Mouse (Mus musculus): ENCODE results near the gene Avpr2.

Avpr2 gene

DNA sequence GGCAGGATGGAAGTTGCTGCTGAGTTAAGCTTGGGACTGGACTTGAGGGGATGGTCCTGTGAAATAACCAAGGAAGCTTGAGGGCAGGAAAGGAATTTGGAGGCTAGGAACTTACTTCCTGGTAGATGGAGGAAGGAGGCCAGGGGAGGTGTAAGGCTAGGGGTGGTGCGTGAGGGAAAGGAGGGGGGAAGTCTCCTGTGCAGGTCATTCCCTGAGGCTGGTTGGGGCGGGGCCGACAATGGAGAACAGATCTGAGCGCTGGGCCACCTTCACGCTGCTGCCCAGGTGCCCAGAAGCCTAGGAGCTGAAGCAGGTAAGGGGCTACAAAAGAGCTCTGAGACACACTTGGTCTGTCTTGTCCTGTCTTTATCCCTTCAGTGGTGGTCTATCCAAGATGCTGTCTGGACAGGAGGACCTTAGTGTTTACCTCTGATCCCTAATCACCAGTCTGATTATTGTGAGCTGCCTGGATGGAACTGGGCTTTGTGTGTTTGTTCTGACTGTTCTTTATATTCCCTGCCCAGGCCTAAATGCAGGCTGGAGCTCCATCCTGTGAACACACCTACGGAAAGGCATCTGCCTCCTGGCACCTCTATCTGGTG, at the start of gene Avpr2:
Gene Avpr2 (plus strand): TSS at position 552 of the 602 bp plus-strand sequence.
- no peak for DNase-seq

GRCm38 (mm10) chrX:73854326-73855086, 37.4 kb upstream of the Avpr2 start:
- DNase-seq = peak; percentile 78

DNA sequence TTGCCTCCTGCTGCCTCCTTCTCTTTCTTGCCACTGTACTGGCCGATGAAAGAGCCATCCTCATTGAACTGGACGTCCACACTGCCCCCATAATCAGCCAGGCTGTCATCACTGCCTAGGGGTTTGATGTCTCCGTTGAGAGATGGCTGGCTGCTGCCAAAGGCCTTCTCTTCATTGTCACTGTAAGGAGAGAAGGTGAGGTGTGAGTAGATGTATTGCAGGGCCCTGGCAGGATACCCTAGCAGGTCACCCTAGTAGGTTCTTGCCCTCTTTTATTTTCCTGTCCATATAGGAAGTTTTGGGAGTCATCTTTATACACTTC, 36.9 kb upstream of the Avpr2 start:
- DNase-seq = no peak

DNA sequence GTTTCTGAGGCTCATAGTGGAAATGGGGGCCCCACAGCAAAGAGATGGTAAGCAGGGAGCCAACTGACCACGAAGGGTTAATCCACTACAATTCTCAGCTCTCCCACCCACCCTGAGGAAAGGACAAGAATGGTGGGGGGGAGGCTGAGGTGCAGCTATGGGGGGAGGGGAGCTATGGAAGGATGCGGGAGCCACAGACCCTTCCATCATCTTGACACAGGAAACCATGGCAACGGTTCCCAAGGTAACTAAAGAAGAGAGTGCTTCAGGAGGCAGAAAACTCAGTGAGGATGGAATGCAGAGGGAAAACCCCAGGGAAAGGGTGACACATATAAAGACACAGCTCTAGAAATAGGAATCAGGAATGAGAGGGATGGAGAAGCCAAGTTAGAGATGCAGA, 27.2 kb upstream of the Avpr2 start:
- DNase-seq = no peak

GRCm38 (mm10) chrX:73867256-73867655, 24.6 kb upstream of the Avpr2 start:
- no peak for DNase-seq

GRCm38 (mm10) chrX:73867852-73868251, 24.1 kb upstream of the Avpr2 start:
- no peak for DNase-seq

GRCm38 (mm10) chrX:73869334-73869733, 22.6 kb upstream of the Avpr2 start:
- no peak for DNase-seq

DNA sequence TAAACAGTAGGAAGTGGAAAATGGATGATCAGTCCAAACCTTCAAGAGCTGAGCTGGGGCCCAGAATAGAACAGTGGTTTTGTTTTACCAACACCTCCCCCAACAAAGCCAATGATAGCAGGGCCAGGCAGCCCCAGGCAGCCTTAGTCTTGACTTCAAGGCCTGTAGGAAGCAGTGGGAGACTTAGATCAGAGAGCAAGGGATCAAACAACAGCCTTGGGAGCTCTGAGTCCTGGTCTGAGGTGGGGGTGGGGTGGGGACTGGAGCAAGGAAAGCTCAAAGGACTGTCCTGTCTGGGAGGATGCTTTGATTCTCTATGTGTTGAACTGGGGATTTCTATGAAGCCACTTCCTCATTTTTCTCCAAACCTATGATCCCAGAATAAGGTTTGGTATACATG, 20.4 kb upstream of the Avpr2 start:
- no peak for DNase-seq

DNA sequence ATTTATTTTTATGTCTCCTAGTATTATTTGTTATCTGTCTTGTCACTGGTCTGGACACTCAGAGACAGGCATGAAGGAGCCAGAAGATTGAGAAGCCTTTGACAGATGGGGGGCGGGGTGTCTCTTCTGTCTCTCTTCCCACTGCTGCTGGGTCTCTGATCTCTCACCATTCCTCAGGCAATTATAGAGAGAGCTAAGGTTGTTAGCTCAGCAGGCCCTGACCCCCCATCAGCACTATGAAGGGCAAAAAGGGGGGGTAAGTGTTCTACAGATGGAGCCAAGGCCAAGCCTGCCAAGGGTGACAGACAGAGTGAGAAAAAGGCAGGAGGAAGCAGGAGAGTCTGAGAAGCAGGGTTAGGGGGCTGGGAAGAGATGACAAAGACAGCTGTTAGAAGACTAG, 19.9 kb upstream of the Avpr2 start:
- DNase-seq = no peak

DNA sequence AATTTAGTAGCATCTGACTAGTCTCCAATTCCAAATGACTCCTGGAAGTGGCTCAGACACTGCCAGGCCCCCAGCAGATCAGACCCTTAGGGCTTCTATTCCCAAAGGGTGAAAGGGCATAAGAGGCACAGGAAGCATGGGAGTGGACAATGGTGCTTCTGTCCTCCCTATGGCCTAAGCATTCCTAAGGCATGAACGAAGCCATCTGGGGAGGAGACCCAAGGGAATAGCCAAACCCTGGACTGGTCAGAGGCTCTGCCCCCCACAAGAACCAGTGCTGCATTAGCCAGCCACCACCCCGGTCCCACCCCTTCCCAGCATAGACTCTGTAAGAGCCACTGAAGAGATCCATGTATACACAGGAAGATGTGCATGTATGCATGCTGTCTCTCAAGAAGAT, 16.0 kb upstream of the Avpr2 start:
- no peak for DNase-seq

GRCm38 (mm10) chrX:73877014-73877413, 14.9 kb upstream of the Avpr2 start:
- no peak for DNase-seq

- DNase-seq = peak; percentile 58
Measured at GRCm38 (mm10) chrX:73880194-73881035, 11.5 kb upstream of the Avpr2 start.

DNA sequence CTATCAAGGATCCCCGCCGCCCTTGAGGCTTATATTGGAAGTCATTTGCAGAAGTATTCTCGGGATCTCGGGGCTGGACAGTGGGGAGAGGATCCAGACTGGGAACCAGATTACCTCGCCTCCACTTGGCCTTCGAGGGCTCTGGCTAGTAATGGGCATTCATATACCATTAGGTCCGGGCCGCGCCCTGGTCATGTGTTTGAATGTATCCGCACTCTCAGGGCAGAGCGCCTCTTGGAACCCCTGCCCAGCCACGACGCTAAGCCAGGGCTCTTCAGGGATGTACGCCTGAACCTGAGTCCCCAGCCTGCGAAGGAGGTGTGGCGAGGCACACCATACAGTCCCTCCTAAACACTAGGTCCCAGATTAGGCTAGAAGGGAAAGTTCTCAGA, 10.9 kb upstream of the Avpr2 start:
- DNase-seq = peak; percentile 39

DNA sequence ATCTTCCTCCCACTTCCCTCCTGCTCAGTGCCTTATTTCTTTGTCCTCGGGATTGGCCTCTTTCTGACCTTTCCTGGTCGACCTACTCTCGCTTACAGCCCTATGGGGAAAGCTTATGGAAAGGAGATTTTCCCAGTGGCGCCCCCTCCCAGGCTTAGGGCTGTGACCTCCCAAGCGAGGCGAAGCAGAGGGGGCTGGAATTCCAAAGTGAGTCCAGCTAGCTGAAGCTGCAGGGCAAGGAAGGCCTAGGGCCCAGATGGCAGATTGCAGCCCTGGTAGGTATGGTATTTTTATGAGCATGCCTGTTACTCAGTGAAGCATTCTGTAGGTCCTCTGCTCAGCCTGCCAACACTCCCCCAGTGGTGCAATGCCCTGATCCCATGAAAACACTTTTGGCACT, 10.4 kb upstream of the Avpr2 start:
- DNase-seq = no peak

DNA sequence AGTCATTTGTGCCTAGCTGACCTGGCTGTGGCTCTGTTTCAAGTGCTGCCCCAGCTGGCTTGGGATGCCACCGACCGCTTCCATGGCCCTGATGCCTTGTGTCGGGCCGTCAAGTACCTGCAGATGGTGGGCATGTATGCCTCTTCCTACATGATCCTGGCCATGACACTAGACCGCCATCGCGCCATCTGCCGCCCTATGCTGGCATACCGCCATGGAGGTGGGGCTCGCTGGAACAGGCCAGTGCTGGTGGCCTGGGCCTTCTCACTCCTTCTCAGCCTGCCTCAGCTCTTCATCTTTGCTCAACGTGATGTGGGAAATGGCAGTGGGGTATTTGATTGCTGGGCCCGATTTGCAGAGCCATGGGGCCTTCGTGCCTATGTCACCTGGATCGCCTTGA, 931 bp downstream of the Avpr2 start:
- peak; percentile 57 for DNase-seq

DNA sequence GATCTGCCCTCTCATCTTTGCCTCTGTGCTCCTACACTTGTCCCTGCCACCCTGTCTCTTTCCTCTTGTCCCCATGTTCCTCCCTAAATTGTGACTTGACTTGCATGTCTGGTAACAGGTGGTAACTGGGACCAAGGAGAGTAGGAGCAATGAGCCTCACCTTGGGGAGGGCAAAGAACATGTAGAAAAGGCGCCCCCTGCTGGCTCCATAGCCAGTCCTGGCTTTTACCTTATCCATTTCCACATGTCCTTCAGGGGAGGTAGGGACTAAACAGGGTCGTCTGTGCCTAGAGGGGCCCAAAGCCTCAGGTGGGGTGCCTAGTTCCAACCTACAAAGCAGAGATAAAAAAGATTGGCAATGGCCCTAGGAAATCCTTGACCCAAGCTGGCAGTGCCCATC, 3.8 kb downstream of the Avpr2 start, which contains the start of gene L1cam:
Gene L1cam (minus strand): TSS at position 387 of the 400 bp plus-strand sequence.
- peak; percentile 74 for DNase-seq

DNA sequence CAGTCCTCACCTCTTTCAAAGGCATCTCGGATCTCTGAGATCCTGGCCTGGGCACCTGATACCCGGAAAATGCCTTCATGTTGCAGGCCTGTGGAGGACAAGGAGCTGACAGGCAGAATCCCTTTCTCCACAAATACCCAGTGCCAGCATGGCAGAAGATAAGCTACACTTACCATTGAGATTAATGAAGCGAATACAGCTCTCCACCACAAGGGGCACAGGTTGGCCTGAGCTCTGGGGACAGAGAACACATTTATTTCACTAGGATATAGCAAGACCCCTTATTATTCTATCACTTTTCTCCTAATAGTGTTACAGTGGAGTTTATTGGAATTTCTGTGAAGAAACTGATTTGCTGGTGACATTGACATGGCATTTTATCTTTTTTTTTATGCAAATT, 6.1 kb downstream of the Avpr2 start:
- DNase-seq = no peak

DNA sequence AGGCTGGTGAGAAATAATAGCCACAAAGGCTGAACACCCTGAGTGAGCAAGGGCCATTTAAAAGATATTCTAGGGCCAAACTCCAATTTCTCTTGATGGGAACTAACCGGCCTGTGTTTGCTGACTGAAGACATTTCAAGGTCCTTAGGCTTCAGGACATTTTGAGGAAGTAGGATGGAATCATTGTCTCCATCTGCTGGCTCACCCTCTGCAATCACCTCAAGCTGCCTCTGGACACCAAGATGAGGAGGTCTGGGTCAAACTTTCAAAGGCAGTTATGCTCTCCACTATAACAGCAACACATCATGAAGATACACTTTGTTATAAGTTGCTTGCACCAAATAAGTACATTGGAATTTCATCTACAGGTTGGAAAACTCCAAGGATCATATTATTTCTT, 18.1 kb downstream of the Avpr2 start:
- no peak for DNase-seq

GRCm38 (mm10) chrX:73910451-73910850, 18.5 kb downstream of the Avpr2 start:
- no peak for DNase-seq

DNA sequence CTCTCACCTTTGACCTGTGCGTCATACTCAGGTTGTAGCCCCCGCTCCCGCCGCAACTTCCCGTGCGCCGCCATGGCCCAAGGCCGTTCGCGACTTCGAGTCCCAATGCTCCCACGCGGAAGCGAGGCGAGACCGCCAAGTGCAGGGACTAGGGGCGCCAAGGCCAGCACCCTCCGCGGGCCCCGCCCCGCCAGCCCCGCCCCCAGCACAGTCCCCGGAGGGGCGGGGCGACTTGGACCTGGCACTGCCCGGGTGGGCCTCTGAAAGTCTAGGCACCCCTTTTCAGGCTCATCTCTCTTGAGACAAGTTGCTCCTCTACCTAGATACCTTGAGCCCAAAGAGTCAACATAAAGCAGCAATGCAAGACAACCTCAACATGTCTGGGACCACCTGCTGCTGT, 19.3 kb downstream of the Avpr2 start:
- DNase-seq = no peak

DNA sequence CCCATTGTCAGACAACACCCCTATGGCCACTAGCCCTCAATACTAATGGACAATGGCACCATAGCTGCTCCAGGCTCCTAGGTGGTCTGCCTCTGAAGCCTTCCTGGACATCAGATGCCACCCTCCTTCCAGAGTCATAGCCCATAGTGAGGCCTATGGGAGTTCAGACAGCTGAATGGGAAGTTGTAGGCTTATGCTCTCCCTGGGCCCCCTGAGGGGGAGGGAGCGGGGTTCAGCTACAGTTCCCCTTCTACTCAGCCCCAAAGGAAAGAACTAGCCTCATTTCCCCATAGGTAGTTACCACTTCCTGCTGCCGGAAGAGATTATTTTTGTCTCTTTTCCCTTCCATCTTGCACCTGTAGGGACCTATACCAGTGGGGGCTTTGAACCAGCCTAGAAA, 19.7 kb downstream of the Avpr2 start:
- DNase-seq = no peak

DNA sequence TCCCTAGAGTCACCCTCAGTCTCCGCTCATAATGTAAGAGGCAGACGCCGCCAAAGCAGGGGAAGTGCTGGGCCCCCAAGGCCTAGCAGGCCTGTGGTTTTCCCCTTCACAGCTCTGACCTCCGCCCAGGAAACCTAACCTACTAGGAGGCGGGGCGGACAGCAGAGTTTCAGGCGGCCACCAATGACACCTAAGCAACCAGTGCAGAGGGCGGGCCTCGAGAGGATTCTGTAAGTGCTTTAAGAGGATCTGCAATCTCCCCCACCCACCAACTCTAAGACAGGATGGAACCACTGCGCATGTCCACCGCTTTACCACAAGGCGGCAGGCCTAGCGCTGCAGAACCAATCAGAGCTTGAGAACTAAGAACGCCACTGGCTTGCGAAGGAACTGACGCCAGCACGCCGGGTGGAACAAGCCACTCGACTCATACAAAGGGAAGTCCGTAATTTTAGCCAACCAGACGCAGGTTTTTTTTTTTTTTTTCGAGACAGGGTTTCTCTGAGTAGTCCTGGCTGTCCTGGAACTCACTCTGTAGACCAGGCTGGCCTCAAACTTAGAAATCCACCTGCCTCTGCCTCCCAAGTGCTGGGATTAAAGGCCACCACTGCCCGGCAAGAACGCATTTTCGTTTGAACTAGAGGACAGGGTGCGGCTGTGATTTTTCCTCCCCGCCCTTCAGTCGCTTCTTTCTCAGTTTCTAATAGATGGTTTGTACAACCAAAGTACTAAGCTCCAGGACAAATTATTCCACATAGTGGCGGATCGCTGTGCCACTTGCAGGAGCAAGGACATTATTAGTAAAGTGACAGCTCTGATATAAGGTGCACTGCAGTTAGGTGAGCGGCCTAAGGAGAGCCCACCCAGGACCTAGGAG, 23.2 kb downstream of the Avpr2 start:
- peak; percentile 88 for DNase-seq

- no peak for DNase-seq
Measured at GRCm38 (mm10) chrX:73916945-73917344, 25.0 kb downstream of the Avpr2 start.
